Mouse (Mus musculus): ENCODE measurements around the gene Nradd.

Gene Nradd

DNA sequence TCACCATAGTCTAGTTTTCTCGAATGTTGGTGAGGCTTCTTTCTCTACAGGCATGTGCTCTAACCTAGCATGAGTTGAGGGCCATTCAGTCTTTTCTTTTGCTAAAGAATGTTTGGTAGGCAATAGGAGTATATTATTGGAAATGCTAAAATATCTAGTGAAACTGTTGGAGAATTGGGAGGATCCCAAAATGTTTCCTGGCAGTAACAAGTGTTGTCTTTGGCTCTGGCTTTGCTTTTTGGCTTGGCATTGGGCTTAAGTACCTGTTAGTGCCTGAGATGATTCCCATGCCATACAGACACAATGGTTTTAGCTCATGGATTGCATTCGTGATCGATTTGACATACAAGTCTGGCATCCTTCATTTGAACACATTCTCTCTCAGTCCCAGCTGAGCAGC, 12.8 kb downstream of the Nradd start:
- DNase-seq (ENCODE audit: low read depth): no peak

DNA sequence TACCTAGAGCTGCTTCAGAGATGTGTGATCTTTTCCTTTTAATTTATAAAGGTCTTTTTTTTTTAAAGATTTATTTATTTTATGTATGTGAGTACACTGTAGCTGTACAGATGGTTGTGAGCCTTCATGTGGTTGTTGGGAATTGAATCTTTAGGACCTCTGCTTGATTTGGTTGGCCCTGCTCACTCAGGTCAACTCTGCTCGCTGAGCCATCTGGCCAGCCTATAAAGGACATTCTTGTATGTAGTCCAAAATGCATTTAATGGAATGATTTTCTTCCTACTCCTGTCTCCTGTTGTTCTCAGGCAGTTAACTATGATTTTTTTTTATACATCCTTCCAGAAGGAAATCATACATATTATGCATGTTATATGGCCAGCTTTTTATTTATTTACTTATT, 40.7 kb downstream of the Nradd start:
- no peak for DNase-seq (ENCODE audit: low read depth)

DNA sequence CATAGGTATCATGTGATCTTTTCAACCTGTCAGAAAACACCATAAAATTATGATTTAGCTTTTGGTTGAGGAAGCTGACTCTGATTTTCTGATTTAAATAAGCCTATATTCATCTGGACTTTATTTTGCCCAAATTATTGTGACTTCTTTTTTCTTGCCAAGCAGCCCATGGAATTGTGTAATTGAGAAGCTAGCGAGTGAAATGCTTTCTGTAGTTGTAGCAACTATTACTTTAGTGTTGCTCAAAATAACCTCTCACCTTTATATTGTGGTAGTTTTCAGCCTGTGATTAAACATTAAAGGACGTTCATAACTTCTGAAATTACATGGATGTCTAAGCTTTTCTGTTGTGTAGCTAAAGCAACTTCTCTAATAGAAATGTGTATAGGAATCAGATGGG, 42.1 kb downstream of the Nradd start:
- DNase-seq (ENCODE audit: low read depth): no peak
